Mouse (Mus musculus) retina, adult 2 months (tissue): ENCODE data around the gene Tmem239.
"Not testable (repeated sequence)": the region's sequence is repeated elsewhere in the genome, so short reads cannot be mapped to it uniquely, and the experiment has no call there.

Experiments used
- DNase-seq: peaks from one replicate; pipeline ENCODE4 v3.0.0-alpha.2; 2012; ENCODE audit warnings: low read depth, low spot score

Gene Tmem239

GRCm38 (mm10) chr2:130406178-130406577, at the start of gene Tmem239:
TSS of gene Tmem239 (plus strand) at chr2:130406478.
- no peak for DNase-seq

- no peak for DNase-seq
These were observed 48.7 kb upstream of the Tmem239 start for GRCm38 (mm10) chr2:130357551-130357950.

GRCm38 (mm10) chr2:130358852-130359251, 47.4 kb upstream of the Tmem239 start:
- no peak for DNase-seq

DNA sequence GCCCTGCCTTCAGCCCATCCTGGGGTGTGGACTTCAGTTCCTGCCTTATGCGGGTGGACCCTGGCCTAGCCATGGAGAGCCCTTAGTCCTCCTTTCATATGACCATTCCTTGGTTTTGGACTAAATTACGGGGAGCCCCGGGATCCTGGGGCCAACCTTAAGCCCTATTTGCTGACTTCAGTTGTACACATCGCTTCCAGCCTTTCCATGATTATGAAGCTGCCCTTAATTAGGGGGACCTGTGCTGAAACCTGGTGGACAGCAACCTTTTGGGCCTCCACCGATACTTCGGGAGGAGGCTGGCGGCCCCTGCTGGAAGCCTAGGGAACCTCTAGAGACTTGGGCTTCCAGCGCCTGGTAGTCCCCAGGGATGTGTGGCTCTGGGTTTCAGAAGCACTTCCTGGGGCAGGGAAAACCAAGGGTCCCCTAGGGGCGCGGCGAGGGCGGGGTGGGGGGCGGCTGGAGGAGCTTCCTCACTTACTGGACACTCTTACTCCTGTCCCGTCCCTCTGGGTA, 43.7 kb upstream of the Tmem239 start:
- no peak for DNase-seq

DNA sequence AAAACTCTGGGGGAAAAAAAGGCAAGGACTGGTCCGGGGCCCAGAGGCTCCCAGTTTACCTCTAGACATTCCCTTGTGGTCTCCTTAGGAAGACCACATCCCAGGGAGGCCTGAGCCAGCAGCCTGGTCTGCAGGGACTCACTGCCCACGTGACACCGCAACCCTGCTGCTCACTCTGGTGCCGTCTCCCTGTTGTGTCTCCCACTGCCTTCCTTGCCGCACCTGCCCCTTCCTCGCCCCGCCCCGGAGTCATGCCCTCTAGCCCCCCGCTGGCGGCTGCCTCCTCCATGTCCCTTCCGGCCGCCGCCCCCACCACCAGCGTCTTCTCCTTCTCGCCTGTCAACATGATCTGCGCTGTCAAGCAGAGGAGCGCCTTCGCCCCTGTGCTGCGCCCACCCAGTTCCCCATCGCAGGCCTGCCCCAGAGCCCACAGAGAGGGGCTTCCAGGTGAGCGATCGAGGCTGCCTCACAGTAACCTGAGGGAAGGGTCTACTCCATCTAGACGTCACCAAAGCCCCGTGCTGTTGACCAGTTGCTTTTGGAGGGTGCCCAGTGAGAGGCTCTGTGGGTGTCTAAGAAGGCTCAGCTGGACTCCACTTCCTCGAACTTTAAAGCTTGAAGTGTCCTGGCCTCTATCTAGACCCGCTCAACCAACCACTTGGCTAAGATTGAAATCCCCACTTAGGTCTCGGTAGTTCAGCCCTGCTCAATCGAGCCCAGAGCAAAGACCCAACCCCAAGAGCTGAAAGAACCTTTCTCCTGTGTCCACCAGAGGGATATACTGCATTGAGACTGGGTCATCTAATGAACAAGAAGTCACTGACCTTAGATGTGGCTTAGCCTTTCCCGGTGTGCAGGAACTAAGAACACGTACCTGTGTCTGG, 40.8 kb upstream of the Tmem239 start:
- no peak for DNase-seq

DNA sequence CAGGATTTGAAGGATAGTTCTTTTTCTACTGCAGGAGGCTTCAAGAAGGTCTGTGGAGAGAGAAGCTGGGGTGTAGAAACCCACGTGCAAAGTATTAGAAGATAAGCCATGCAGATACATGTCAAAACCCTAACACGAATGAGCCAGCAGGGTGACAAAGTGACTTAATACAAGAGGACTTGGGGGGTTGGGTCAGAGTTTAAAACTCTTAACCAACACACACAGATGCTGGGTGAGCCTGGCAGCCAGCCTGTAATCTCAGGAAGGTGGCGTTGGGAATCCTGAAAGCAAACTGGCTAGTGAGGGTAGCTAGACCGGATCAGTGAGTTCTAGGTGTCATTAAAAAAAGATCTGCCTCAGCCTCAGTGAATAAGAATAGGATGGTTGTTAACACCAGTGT, 38.9 kb upstream of the Tmem239 start:
- no peak for DNase-seq

DNA sequence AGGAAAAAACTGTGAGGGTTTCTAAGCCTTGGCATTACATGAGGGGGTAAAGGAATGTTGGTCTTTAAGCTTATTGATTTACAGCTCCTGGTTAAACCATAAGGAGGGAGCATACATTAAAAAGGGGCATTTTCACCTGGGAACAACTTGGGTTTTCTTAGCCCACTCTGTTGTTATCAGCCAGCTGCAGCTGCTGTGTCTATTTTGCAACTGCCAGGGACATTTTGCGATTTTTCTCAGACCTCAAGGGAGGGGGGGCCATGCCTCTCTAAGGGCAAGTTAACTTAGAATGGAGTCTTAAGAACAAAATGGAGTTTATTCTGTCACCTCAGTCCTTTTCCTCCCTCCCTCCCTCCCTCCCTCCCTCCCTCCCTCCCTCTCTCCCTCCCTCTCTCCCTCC, 33.3 kb upstream of the Tmem239 start:
- not testable (repeated sequence) for DNase-seq

DNA sequence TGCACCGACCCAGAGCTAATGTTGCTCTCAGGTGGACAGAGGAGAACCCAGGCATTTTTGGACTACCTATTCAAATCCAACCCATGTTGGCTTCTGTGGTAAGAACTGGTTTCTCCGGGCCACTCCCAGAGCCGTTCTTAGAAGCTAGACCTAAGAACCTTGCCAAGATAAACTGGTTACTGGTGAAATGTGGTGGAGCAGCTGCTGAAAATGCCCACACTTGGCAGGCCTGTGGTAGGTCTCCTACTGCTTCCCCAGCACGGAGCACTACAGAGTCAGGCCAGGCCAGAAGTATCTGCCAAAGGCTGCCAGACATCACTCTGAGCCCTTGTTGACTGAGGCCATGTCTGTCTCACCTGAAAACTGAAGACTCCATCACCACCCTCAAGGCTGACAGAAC, 31.3 kb upstream of the Tmem239 start:
- no peak for DNase-seq

- no peak for DNase-seq
These were observed 23.1 kb upstream of the Tmem239 start for GRCm38 (mm10) chr2:130383205-130383604.

- no peak for DNase-seq
These were observed 22.4 kb upstream of the Tmem239 start for GRCm38 (mm10) chr2:130383895-130384294.

GRCm38 (mm10) chr2:130386212-130386611, 20.1 kb upstream of the Tmem239 start:
- DNase-seq, result no peak

DNA sequence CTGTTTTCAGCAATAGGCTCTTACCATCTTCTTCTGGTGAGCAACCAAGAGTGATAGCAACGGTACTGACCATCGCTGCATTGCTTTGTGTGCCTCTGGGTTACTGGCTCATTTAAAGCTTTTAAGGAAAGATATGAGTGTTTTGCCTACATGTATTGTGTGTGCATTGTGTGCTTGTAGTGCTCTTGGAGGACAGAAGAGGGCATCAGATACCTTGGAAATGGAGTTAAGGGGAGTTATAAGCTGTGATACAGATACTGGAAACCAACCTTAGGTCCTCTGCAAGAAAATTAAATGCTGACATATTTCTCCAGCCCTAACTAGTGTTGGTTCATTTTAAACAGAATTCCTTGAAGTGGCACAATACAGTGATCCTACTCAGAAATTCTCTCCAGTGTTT, 17.5 kb upstream of the Tmem239 start:
- no peak for DNase-seq

GRCm38 (mm10) chr2:130390993-130391625, 15.2 kb upstream of the Tmem239 start:
- no peak for DNase-seq

DNA sequence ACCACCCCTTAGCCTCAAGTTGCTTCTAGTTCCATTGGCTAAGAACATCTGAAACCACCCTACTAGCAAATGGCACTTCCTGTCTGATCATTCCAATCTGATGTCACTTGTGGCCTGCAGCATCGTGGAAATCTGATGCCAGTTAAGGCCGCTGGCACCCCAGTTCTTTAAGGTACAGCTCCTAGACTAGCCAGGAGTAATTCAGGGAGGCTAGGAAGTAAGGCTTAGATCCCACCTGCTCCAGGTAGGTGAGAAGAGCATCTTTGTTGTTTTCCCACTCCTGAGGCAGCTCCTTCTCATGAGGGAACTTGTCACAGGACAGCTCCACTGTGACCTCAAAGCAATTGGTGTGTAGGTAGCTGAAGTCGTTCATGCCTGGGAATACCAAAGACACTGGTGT, 13.4 kb upstream of the Tmem239 start:
- no peak for DNase-seq

- no peak for DNase-seq
These were observed 10.6 kb upstream of the Tmem239 start for GRCm38 (mm10) chr2:130395696-130396095.

DNA sequence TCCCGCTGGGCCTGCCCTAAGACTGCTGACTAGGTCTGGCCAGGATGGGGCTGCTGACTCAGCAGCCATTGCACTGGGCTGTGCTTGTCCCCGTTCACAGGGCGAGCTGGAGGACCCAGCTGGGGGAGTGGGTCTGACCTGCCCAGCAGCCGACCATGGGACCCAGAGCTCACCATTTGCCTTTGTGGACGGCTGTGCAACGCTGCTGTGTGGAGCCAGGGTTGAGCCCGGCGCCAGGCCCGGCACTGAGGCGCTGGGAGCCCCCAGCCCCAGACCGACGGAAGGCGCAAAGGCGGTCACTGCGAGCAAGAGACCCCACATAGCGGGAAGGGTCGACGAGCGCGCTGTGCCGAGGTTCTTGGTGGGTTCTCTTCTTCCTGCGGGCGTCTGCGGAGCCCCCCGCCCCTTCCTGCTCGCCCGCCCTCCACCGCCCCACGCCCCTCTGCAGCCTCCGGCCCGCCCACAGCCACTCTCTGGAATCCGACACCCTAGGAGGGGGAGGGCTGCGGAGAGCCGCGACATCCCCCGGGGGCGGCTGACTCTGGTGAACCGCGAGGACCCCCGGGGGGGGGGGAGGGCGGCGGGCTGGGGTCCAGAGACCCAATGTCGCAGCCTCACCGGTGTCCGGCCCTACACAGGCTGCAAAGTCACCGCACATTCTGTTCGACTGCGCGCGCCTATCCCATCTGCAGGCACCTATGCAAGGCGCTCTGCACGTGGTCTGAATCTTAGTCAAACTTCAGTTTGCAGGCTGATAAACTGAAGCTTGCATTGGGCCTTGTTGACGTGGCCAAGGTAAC, 8.9 kb upstream of the Tmem239 start, which contains the start of gene Cpxm1:
Gene Cpxm1 (minus strand): TSS at position 389 of the 800 bp plus-strand sequence.
- DNase-seq, result no peak

- DNase-seq, result no peak
These were observed 8.2 kb upstream of the Tmem239 start for GRCm38 (mm10) chr2:130398091-130398490.

DNA sequence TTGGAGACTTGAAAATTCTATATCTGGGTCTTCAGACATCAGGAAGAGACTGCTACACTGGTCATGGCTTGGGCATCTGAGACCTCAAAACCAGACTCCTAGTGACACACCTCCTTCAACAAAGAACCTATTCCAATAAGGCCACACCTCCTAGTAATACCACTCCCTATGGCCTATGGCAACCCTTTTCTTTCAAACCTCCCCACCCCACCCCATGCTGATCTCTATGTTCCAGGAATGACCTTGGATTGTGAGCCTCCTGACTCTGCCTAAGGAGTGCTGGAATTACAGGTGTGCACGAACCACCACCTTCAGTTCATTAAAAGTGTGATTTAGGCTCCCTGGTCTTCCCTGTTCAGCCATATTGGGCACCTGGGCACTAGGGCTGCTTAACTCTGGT, 6.2 kb upstream of the Tmem239 start:
- DNase-seq, result no peak

DNA sequence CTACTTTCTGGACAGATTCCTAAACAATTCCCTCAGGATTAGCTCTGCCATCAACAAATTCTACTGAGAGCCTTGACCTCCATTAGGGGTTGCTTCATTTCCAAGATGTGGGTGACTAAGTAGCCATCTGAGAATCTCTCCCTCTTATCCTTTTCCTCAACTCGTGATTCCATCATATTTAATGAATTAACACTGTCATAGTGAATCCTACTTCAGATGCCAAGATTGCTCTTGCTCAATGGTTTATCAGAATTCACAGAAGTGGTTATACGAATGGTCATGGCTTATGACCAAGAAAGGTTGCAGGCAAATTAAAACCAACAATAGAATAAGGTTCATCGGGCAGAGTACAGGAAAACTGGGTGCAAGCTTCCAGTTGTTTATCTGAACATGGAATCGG, 4.4 kb upstream of the Tmem239 start:
- DNase-seq, result no peak

DNA sequence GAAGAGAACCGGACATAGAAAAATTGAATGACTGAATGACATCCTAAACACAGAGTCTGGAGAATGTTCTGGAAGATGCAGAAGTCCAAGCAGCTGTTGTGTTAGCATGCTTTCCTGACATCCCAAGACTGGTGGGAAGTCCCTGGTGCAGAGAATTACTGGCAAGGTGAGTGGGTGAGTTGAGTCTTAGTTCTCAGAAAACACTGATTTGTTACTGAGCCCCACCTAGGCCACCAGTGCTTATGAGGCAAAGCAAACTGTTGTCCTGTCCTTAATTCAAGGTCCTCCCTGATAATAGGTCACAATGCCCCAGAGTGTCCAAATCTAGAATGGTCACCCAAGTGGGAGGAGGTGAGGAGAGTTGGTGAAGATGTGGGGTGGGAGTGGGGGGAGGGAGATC, 1.3 kb upstream of the Tmem239 start, which contains the start of the genes Gm28372 and 1700020A23Rik:
Gene Gm28372 (plus strand): TSS at position 301 of the 400 bp plus-strand sequence.
Gene 1700020A23Rik (plus strand): TSS at position 321 of the 400 bp plus-strand sequence.
- no peak for DNase-seq

- no peak for DNase-seq
These were observed 1.9 kb downstream of the Tmem239 start for GRCm38 (mm10) chr2:130408194-130408593.
